Mouse (Mus musculus) lung, embryonic 14.5 days (tissue): Measurements from ENCODE around the gene U2af1. TPM values are rescaled to one million over a fixed set of nuclear protein-coding genes. Genes with fewer than 3 reads are reported as not detected.
A peak's percentile ranks its signal among the peaks of the same experiment; 100 is the strongest.
"Not testable (repeated sequence)": the region's sequence is repeated elsewhere in the genome, so short reads cannot be mapped to it uniquely, and the experiment has no call there.

Experiments
- ATAC-seq: fragments of 200-750 bp; cut with Nextera tagmentation; 2 replicates; pipeline ENCODE4 v1.8.0; 2017; ENCODE audit warnings: mild to moderate bottlenecking, moderate TSS enrichment, moderate library complexity; ENCODE audit not compliant: insufficient read depth
- DNase-seq: peaks from one replicate; pipeline ENCODE4 v3.0.0-alpha.2; 2015
- H3K27ac ChIP-seq: fragments of 300-500 bp; sonication (generic); 2 replicates; pipeline ENCODE4 v1.5.1; 2014; ENCODE audit warnings: low read depth, mild to moderate bottlenecking, moderate library complexity
- H3K27me3 ChIP-seq: fragments of 300-500 bp; sonication (generic); 2 replicates; pipeline ENCODE4 v1.6.1; 2014; ENCODE audit warnings: low read length, control low read depth; ENCODE audit not compliant: insufficient read depth
- H3K36me3 ChIP-seq: fragments of 300-500 bp; sonication (generic); 2 replicates; pipeline ENCODE4 v1.6.1; 2014; ENCODE audit warnings: control low read depth; ENCODE audit not compliant: insufficient read depth
- H3K4me1 ChIP-seq: fragments of 300-500 bp; sonication (generic); 2 replicates; pipeline ENCODE4 v1.6.1; 2014; ENCODE audit warnings: antibody characterized with exemption, control low read depth; ENCODE audit not compliant: insufficient read depth
- H3K4me2 ChIP-seq: fragments of 300-500 bp; sonication (generic); 2 replicates; pipeline ENCODE4 v1.6.1; 2014; ENCODE audit warnings: mild to moderate bottlenecking
- H3K4me3 ChIP-seq: fragments of 300-500 bp; sonication (generic); 2 replicates; pipeline ENCODE4 v1.5.1; 2014; ENCODE audit warnings: low read depth, low read length
- H3K9ac ChIP-seq: fragments of 300-500 bp; sonication (generic); 2 replicates; pipeline ENCODE4 v1.6.1; 2014
- H3K9me3 ChIP-seq: fragments of 300-500 bp; sonication (generic); 2 replicates; pipeline ENCODE4 v1.6.1; 2016; ENCODE audit warnings: low read depth, low read length, control low read depth
- CTCF ChIP-seq: IDR thresholded peaks from 2 replicates; pipeline ENCODE4 v1.5.1; 2016; ENCODE audit warnings: antibody characterized with exemption, low read depth
- WGBS: fragments of 180-500 bp; shearing (Covaris S2); extraction: QIAGEN DNeasy Blood & Tissue Kit; methylation state at CpG from one replicate; pipeline ENCODE4 v1.1.7; 2014; 5-methylcytosine and 5-hydroxymethylcytosine counted together
- polyA plus RNA-seq: library from polyadenylated mRNA; unstranded; fragments of >200 nt; fragmentation: Nextera tagmentation; extraction: Ambion mirVana; gene quantifications from 2 replicates; pipeline ENCODE4 v1.2.1, GENCODE M21; 2014

Gene U2af1
- polyA plus RNA-seq, 1 experiment from 2014 or later: 202 TPM

DNA sequence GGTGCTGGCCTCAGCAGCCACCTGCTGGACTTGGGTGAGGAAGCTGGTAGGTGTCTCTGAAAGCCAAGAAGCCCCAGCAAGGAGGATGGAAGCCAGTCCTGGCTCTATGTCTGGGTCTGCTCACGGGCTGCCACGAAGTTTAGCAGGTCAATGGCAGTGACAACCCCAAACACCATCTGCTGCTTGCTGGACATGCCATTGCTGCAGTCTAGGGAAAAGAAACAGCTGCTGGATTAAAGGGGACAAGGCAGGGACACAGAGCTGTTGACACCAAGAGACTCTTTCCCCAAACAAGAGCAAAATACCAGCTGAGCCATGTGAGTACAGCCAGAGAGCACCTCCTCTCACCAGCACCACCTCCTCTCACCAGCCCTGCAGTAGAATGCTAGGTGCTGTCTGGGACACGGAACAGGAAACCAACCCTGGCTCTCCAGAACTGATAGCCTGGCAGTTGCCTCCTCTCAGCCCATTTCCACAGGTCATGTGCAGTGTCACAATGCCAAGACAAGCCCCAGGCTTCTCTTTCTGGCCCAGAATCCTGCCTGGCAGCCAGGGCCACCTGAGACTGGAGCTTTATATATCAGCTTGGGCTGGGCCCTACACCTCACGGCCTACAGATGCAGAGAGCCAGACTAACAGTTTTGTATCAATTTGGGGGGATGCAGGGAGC, 45.5 kb downstream of the U2af1 start:
- Histone ChIP-seq H3K27ac (no peak overlapping the region), H3K4me2 (no peak overlapping the region), H3K36me3 (0 out of 2 replicates have a peak, but pooled peaks cover 4% of the 10 kb centered on the region), H3K27me3 (no peaks in the 10 kb centered on the region), H3K4me1 (no peaks in the 10 kb centered on the region), H3K9ac (no peak overlapping the region), H3K9me3 (no peaks in the 10 kb centered on the region), H3K4me3 (no peak overlapping the region)
- DNase-seq: peak; percentile 50
- no peak for ATAC-seq
- 52% methylated on average over 4 of the region's 4 CpGs for WGBS
- no peak for TF ChIP-seq CTCF

- ATAC-seq: no peak
- Histone ChIP-seq H3K4me2 (no peak overlapping the region), H3K9me3 (no peaks in the 10 kb centered on the region), H3K9ac (no peak overlapping the region), H3K27ac (no peak overlapping the region), H3K27me3 (no peaks in the 10 kb centered on the region), H3K36me3 (peaks cover 24% of the 10 kb centered on the region), H3K4me3 (no peak overlapping the region), H3K4me1 (no peaks in the 10 kb centered on the region)
- TF ChIP-seq CTCF: no peak
- no peak for DNase-seq
- 78% methylated on average over 3 of the region's 3 CpGs for WGBS
Measured at GRCm38 (mm10) chr17:31609895-31610294, 48.8 kb downstream of the U2af1 start.

- 93% methylated on average over 3 of the region's 3 CpGs for WGBS
Measured at GRCm38 (mm10) chr17:31609173-31609572, 49.5 kb downstream of the U2af1 start.

GRCm38 (mm10) chr17:31607256-31607951, 51.3 kb downstream of the U2af1 start:
- Histone ChIP-seq H3K9me3 (no peaks in the 10 kb centered on the region), H3K9ac (no peak overlapping the region), H3K27me3 (no peaks in the 10 kb centered on the region), H3K4me1 (no peaks in the 10 kb centered on the region), H3K4me2 (no peak overlapping the region), H3K27ac (no peak overlapping the region), H3K36me3 (peaks cover 47% of the 10 kb centered on the region), H3K4me3 (no peak overlapping the region)
- 79% methylated on average over 8 of the region's 8 CpGs for WGBS
- TF ChIP-seq CTCF: no peak
- DNase-seq (no peak), ATAC-seq (no peak)

More at GRCm38 (mm10) chr17:31609173-31609572, 49.5 kb downstream of the U2af1 start:
- not testable (repeated sequence) for H3K27ac ChIP-seq, H3K4me1 ChIP-seq, H3K27me3 ChIP-seq, H3K4me3 ChIP-seq, H3K9me3 ChIP-seq, ATAC-seq, H3K4me2 ChIP-seq, H3K9ac ChIP-seq, DNase-seq
- peaks cover 30% of the 10 kb centered on the region for H3K36me3 ChIP-seq

GRCm38 (mm10) chr17:31606424-31606823, 52.3 kb downstream of the U2af1 start:
- DNase-seq (no peak), ATAC-seq (no peak)
- Histone ChIP-seq H3K4me3 (no peak overlapping the region), H3K27ac (no peak overlapping the region), H3K27me3 (no peaks in the 10 kb centered on the region), H3K9me3 (no peaks in the 10 kb centered on the region), H3K4me1 (no peaks in the 10 kb centered on the region), H3K4me2 (no peak overlapping the region), H3K9ac (no peak overlapping the region), H3K36me3 (peaks cover 54% of the 10 kb centered on the region)
- peak; percentile 12; the same call in 1 of the 2 replicates for TF ChIP-seq CTCF
- 84% methylated on average over 7 of the region's 7 CpGs for WGBS

DNA sequence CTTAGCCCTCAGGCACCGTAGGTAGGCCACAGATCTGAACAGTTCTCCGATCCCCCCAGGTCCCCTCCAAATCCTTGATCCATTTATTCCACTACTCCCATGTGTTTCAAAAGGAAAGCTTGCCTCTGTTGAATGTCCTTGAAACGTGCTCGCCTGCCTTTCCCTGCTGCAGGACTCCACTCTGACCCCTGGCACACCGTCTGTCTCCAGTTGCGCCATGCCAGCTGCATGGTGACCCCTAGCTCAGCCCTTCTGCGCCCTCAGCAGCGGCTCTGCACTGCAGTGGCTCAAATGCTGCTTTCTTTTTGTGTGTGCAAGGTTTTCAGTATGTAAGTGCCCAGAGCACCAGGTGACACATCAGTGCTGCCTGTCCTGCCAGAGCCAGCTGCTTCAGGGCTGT, 60.1 kb downstream of the U2af1 start:
- H3K4me1 ChIP-seq: no peaks in the 10 kb centered on the region
- DNase-seq: no peak
- H3K9ac ChIP-seq: no peak overlapping the region
- no peak overlapping the region for H3K4me3 ChIP-seq
- ATAC-seq: no peak
- no peaks in the 10 kb centered on the region for H3K9me3 ChIP-seq
- 81% methylated on average over 8 of the region's 8 CpGs for WGBS
- H3K27ac ChIP-seq: no peak overlapping the region
- no peaks in the 10 kb centered on the region for H3K27me3 ChIP-seq
- no peak overlapping the region for H3K4me2 ChIP-seq
- H3K36me3 ChIP-seq: peaks cover 71% of the 10 kb centered on the region
- no peak for TF ChIP-seq CTCF

DNA sequence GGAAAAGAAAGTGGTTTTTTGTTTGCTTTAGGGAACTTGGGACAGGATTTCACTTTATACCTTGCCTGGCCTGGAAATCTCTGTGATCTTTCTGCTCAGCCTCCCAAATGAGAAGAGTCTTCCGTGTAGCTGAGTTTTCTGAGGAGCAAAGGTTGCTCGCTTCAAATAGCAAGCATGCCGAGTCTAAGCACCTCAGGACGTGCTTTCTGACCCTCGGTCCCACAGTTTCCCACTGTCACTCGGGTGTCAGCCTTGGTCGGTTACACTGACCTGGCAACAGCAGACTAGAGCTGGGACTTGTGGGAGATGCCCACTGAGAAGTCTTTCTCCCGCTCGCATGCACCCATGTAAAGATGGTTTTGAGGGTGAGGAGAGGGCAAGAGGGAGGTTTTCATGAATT, 60.7 kb downstream of the U2af1 start:
- no peak for DNase-seq
- Histone ChIP-seq H3K4me1 (no peaks in the 10 kb centered on the region), H3K27ac (no peak overlapping the region), H3K27me3 (no peaks in the 10 kb centered on the region), H3K36me3 (peaks cover 68% of the 10 kb centered on the region), H3K4me3 (no peak overlapping the region), H3K4me2 (no peak overlapping the region), H3K9me3 (no peaks in the 10 kb centered on the region), H3K9ac (no peak overlapping the region)
- TF ChIP-seq CTCF: no peak
- 88% methylated on average over 9 of the region's 9 CpGs for WGBS
- ATAC-seq: no peak

Other genes with a start within 250 kb of the U2af1 start
- gene Wdr4, start 138.9 kb downstream of the U2af1 start, polyA plus RNA-seq: 40.5 and 46.3 TPM in 2 replicates
- gene Ndufv3, start 138.8 kb downstream of the U2af1 start, polyA plus RNA-seq: 238 and 257 TPM in 2 replicates
- 53.3 and 54.1 TPM in 2 replicates for gene Pknox1, start 94.2 kb downstream of the U2af1 start, polyA plus RNA-seq
- gene Cbs, start 21.7 kb downstream of the U2af1 start, polyA plus RNA-seq: 2.5 and 2.7 TPM in 2 replicates
- gene Cryaa, start 18.9 kb upstream of the U2af1 start, polyA plus RNA-seq: not detected in 2 replicates
- gene Sik1, start 196.9 kb upstream of the U2af1 start, polyA plus RNA-seq: 25.0 and 26.2 TPM in 2 replicates